Mouse (Mus musculus): Measurements from ENCODE around the gene Slc37a2.
"Not testable (repeated sequence)": the region's sequence is repeated elsewhere in the genome, so short reads cannot be mapped to it uniquely, and the experiment has no call there.

Gene Slc37a2

DNA sequence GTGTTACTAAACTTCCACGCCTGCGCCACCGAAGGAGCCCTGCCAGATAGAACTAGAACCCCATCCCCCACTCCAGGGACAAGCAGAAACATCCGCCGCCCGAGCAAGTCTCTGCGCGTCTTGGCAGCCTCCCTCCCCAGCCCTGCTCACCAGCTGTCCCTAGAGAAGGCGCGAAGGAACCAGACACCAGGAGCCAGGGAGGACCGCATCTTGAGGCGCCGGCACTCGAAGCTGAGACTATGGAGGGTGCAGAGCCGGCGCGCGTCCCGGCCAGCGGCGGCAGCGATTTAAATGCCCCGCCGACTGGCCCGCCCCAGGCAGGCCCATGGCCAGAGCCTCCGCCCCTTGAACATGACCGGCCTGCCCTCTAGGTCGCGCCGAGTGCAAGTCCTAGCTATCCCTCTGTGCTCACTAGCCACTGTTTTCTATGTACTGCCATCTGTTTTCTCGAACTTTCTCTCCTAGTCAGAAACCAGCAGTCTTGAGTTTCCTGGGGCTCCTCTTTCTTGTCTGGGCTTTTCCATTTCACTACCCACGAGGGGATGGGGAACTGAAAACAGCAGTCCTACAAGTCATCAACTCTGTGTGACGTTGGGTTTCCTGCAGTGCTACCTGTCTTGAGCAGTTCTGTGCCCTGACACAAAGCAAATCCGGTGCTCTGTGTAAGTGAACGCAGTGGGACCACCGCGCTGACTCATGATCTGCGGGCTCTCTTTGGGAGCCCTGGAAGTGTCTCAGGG lies at the start of gene Slc37a2:
Gene Slc37a2, minus strand, starts transcription at position 590 of the 740 bp plus-strand sequence.
- DNase-seq (ENCODE audit: low read depth in 2 of 2, low spot score in 2 of 2) = peak; percentile 18 to 43

DNA sequence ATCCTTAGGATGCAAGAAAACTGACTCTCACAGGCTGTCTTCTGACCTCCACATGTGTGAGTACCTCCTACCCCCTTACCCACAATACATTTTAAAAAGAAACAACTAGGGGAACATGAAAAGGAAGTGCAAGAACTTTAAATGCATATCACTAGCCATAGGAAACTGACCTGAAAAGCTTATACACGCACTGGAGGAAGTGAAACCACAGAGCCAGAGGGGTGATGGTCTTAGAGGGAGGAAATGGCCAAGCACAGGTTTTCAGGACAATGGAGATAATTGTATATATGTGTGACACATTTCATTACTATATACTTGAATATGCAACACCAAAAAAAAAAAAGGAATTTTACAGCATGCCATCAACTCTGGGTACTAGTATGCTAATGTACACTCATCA lies 46.2 kb upstream of the Slc37a2 start:
- DNase-seq (ENCODE audit: low read depth in 2 of 2, low spot score in 2 of 2) = no peak

DNA sequence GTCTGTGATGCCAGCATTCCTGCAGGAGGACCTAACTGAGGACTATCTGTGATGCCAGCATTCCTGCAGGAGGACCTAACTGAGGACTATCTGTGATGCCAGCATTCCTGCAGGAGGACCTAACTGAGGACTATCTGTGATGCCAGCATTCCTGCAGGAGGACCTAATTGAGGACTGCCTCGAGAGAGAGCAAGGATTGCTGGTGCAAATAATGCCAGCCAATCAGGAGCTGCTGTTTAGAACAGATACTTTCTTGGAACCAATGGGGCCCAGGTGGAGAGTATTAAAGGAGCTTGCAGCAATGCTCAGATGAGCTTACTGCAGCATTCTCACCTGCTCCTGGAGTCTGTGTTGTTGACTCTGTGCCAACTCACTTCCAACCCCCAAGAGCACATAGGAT lies 45.0 kb upstream of the Slc37a2 start:
- DNase-seq (ENCODE audit: low read depth in 2 of 2, low spot score in 2 of 2) = not testable (repeated sequence)

GRCm38 (mm10) chr9:37295586-37295985 lies 40.0 kb upstream of the Slc37a2 start:
- DNase-seq (ENCODE audit: low read depth in 2 of 2, low spot score in 2 of 2) = no peak

DNA sequence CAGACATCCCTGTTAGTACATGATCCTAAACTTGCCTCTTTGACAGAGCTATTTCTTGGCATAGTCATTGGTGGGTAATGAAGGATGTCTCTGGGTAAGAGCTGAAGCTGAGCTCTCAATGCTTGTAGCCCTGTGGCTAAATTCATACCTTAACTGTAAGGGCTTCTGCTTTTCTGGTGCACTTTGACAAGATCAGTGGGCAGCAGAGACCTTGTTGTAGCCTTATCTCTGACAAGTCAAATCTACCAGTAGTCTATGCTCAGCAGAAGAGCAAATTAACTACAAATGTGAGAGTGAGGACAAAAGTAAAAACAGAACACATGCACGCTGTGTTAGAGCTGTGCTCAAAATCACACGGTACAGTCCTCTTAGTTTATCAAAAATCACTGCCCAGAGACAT lies 11.1 kb upstream of the Slc37a2 start:
- DNase-seq (ENCODE audit: low read depth in 2 of 2, low spot score in 2 of 2) = no peak

GRCm38 (mm10) chr9:37255889-37256225 lies 319 bp upstream of the Slc37a2 start:
- peak; percentile 25 to 54 for DNase-seq (ENCODE audit: low read depth in 2 of 2, low spot score in 2 of 2)

- no peak for DNase-seq (ENCODE audit: low read depth in 2 of 2, low spot score in 2 of 2)
Measured at GRCm38 (mm10) chr9:37254531-37255110, 917 bp downstream of the Slc37a2 start.

GRCm38 (mm10) chr9:37250631-37251030 lies 4.9 kb downstream of the Slc37a2 start:
- DNase-seq (ENCODE audit: low read depth in 2 of 2, low spot score in 2 of 2) = no peak

GRCm38 (mm10) chr9:37249976-37250375 lies 5.6 kb downstream of the Slc37a2 start:
- no peak for DNase-seq (ENCODE audit: low read depth in 2 of 2, low spot score in 2 of 2)

- DNase-seq (ENCODE audit: low read depth in 2 of 2, low spot score in 2 of 2) = no peak
Measured at GRCm38 (mm10) chr9:37248381-37248906, 7.1 kb downstream of the Slc37a2 start.

DNA sequence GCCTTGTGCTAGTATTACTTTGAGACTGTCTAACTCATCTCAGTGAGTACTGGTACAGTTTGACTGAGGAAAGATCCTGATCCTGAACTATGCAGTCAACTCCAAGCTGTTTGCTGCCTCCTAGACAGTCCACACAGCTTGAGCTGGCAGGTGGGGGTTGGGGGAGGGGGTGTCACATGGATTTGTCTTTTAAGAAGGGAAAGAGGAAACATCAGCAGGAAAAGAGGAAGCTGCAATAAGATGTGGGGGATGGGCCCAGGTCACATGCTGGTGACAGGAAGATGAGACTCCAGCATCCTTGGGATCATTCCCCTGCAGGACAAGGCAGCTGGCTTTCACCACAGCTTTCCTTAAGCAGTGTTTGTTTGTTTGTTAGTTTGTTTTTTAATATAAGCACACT lies 8.1 kb downstream of the Slc37a2 start:
- no peak for DNase-seq (ENCODE audit: low read depth in 2 of 2, low spot score in 2 of 2)

DNA sequence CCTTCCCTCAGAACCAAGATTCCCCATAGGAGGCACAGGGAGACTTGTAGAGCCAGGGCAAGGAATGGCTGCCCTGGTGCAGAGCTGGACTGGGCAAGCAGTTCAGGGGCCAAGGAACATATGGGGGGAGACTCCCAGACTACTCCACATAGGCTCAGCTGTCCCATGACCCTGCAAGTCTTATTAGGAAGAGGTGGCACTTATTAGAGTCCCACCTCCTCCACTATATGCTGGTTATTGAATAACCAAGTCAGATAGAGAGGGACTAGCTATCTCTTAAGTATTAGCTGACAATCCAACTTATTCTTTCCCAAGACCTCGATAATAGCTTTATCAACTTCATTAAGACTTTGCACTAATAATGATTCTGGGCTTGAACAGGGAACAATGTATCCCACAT lies 9.7 kb downstream of the Slc37a2 start:
- no peak for DNase-seq (ENCODE audit: low read depth in 2 of 2, low spot score in 2 of 2)

DNA sequence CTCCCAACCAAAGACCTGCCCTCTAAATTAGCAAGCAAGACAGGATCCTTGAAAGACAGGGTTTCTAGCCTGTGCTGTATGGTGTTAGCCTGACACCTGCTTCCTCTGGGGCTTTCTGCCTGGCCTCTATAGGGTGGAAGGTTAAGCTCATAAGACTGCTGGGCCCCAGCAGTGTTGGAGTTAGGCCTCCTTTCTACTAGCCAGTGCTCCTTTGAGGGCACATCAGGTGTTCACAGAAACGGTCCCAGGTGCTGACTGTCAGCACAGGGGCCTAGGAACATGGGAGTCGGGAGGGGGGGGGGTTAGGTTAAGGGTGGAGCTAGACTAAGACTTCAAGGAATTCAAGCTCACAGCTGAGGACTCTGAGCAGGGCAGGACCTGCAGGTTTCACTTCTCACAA lies 10.1 kb downstream of the Slc37a2 start:
- DNase-seq (ENCODE audit: low read depth in 2 of 2, low spot score in 2 of 2) = no peak

DNA sequence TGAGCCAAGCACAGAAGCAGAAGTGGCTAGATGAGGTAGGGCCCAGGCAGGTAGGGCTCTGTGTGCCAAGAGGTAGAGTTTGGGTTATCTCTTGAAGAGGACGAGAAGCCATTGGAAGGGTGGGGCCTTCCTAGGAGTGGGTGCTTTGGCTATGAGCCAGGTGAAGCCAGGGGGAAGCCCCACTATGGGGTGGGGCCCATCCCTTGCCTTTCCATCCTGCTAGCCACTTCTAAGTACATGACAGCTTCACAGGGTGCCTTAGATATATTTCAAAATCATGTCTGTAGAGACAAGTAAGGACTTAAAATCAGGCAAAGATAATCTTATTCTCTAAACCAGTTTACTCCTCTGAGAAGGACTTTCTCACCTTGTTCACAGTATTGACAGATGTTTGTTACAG lies 10.9 kb downstream of the Slc37a2 start:
- no peak for DNase-seq (ENCODE audit: low read depth in 2 of 2, low spot score in 2 of 2)

- no peak for DNase-seq (ENCODE audit: low read depth in 2 of 2, low spot score in 2 of 2)
Measured at GRCm38 (mm10) chr9:37242764-37243163, 12.8 kb downstream of the Slc37a2 start.

DNA sequence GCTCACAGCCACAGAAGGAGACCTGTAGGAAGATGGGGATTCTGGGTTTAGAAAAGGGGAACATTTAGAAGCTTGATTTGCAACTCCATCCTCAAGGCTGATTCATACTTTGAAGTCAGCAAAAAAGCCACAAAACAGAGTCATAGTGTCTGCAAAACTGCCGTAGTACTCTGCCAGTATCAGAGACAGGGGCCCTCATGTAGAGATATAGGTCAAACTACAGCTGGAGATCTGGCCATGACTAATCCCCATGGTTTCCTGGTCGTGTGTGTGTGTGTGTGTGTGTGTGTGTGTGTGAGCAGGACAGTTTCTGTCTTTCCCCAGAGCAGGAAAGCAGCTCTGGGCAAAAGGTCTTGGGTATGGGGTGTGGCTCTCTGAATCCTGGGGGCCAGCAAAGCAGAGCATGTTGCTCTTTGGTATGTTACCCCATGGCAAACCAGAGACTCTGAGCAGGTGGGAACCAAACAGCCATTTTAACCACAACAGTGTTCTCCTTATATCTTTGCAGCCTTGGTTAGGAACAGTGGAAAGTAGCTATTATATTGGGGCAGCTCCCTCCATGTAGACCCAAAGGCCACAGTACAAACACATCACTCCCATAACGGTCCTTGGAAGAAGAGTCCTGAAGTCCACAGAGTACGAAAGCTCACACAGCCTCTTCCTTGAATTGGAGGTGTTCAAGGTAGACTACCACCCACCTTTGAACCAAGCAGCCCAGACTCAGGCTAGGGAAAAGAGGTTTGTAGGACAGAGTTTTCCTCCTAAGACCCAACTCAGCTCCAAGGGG lies 19.4 kb downstream of the Slc37a2 start:
- DNase-seq (ENCODE audit: low read depth in 2 of 2, low spot score in 2 of 2) = no peak

GRCm38 (mm10) chr9:37232201-37233195 lies 23.0 kb downstream of the Slc37a2 start:
- no peak for DNase-seq (ENCODE audit: low read depth in 2 of 2, low spot score in 2 of 2)

DNA sequence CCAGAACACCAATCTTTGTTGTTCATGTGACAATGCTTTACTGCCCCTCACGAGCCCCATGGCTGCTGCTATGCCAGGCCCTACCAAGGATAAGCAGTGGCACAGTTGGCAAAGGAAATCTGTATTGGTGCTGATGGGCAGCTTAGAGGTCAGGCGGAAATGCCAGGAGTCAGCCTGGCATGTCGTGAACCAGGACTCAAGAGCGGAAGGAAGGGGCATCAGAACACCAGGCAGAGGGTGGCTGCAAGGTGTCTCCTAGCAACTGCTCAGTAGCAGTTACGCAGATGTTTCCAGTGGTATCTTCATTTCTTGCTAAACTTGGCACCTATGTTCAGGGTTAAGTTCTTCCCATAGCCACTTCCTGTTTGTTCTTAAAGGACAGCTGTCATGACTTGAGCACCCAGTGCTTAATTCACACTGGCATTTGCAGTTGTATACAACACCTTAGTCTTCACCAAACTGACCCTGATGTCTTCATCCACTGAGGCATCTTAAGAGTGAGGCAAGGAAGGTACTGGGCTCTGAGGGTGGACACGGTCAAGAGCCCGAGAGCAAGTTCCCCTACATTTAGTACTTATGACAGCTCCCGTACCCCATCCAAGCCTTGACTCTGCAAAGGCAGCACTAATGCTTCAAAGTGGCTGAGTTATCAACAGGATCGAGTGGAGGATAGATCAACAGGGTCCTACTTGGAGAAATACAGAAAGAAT lies 24.9 kb downstream of the Slc37a2 start:
- peak in 1 of 2 experiments; percentile 12 for DNase-seq (ENCODE audit: low read depth in 2 of 2, low spot score in 2 of 2)

- DNase-seq (ENCODE audit: low read depth in 2 of 2, low spot score in 2 of 2) = peak; percentile 32 to 39
Measured at GRCm38 (mm10) chr9:37229880-37230325, 25.6 kb downstream of the Slc37a2 start.

- DNase-seq (ENCODE audit: low read depth in 2 of 2, low spot score in 2 of 2) = no peak
Measured at GRCm38 (mm10) chr9:37225581-37225980, 30.0 kb downstream of the Slc37a2 start.

Data from CD8-positive naive resting alpha-beta T cell, adult 2 months (primary cell).